Mouse (Mus musculus) Patski (cell line): ENCODE measurements at regions not wholly inside any gene's neighbourhood (a gene's known extent, or its start where the extent isn't known, plus 50 kb on each side); places are given as distances from the start of the nearest gene placed in this dataset.

Experiments
- ATAC-seq: fragments of 100-300 bp; one replicate; pipeline ENCODE4 v1.8.0; 2021
- CTCF ChIA-PET: fragments of 350-600 bp; sonication (Branson Sonifier 250); formaldehyde crosslinking; loops from one replicate; lab custom pipeline; 2022; ENCODE audit warnings: inconsistent platforms; lab: Charles Lee
- POLR2A ChIA-PET: fragments of 350-600 bp; sonication (Branson Sonifier 250); formaldehyde crosslinking; loops from one replicate; lab custom pipeline; 2022; ENCODE audit warnings: antibody characterized with exemption, inconsistent platforms; lab: Charles Lee
- DNase-seq: peaks from one replicate; pipeline ENCODE4 v3.0.0-alpha.2; 2011; ENCODE audit warnings: low read depth, low spot score
- H3K27me3 ChIP-seq: fragments of 371-371 bp; one replicate; pipeline ENCODE4 v1.5.1; 2021
- CTCF ChIP-seq: fragments of 100-300 bp; IDR thresholded peaks from one replicate; pipeline ENCODE4 v1.5.1; 2021
- in situ Hi-C: fragments of 300-500 bp; cut with MboI; formaldehyde crosslinking; loops from 3 replicates; pipeline ENCODE4 v1.11.1; 2018; ENCODE audit warnings: low pct_unique_long_range_greater_than_20kb, mixed read lengths

- ChIA-PET CTCF (interaction anchor here (0.9 to 1.4 kb wide), 2 partner anchors 12 to 14 kb away, joined by 3 read pairs; no protein-coding TSS in a partner anchor), POLR2A (no interaction called here)
- DNase-seq (no peak), ATAC-seq (no peak)
- H3K27me3 ChIP-seq = peaks cover 20% of the 10 kb centered on the region
- in situ Hi-C loops = no loop called here
- TF ChIP-seq CTCF = no peak
Observed at GRCm38 (mm10) chr3:35027898-35028297, 377.7 kb downstream of the Sox2 start.

GRCm38 (mm10) chr3:35029924-35030323, 379.7 kb downstream of the Sox2 start:
- DNase-seq (no peak), ATAC-seq (no peak)
- H3K27me3 ChIP-seq = peaks cover 24% of the 10 kb centered on the region
- CTCF ChIA-PET = interaction anchor here (0.8 kb wide), 1 partner anchor 69 kb away, joined by 3 read pairs; no protein-coding TSS in a partner anchor
- POLR2A ChIA-PET = interaction anchor here (1.2 kb wide), 1 partner anchor 61 kb away, joined by 4 read pairs; no protein-coding TSS in a partner anchor
- in situ Hi-C loops = no loop called here
- no peak for TF ChIP-seq CTCF

- ATAC-seq = no peak
- in situ Hi-C loops = no loop called here
- CTCF ChIA-PET = no interaction called here
Observed at GRCm38 (mm10) chr3:35033587-35033986, 383.4 kb downstream of the Sox2 start.

GRCm38 (mm10) chr3:35035234-35035633, 385.0 kb downstream of the Sox2 start:
- DNase-seq (no peak), ATAC-seq (no peak)
- ChIA-PET POLR2A (no interaction called here), CTCF (interaction anchor here (1.0 to 2.1 kb wide), 3 partner anchors 9 to 68 kb away, joined by 3 to 7 read pairs (median 3); no protein-coding TSS in a partner anchor)
- TF ChIP-seq CTCF = no peak
- H3K27me3 ChIP-seq = peaks cover 11% of the 10 kb centered on the region
- in situ Hi-C loops = no loop called here

More at GRCm38 (mm10) chr3:35033587-35033986, 383.4 kb downstream of the Sox2 start:
- TF ChIP-seq CTCF = no peak
- H3K27me3 ChIP-seq = peaks cover 24% of the 10 kb centered on the region
- DNase-seq = no peak
- POLR2A ChIA-PET = interaction anchor here (0.6 kb wide), 1 partner anchor 9 kb away, joined by 4 read pairs; no protein-coding TSS in a partner anchor

- ChIA-PET POLR2A (interaction anchor here (0.6 to 0.7 kb wide), 2 partner anchors 98 to 394 kb away, joined by 4 to 5 read pairs; no protein-coding TSS in a partner anchor), CTCF (interaction anchor here (1.0 to 2.6 kb wide), 3 partner anchors 10 to 22 kb away, joined by 3 to 7 read pairs (median 4); no protein-coding TSS in a partner anchor)
- in situ Hi-C loops = no loop called here
- TF ChIP-seq CTCF = no peak
- DNase-seq (no peak), ATAC-seq (peak; percentile 61)
- H3K27me3 ChIP-seq = no peaks in the 10 kb centered on the region
Observed at GRCm38 (mm10) chr3:35043705-35044104, 393.5 kb downstream of the Sox2 start.

GRCm38 (mm10) chr3:35059438-35059837, 409.2 kb downstream of the Sox2 start:
- ChIA-PET CTCF (no interaction called here), POLR2A (no interaction called here)
- TF ChIP-seq CTCF = no peak
- in situ Hi-C loops = no loop called here
- DNase-seq = no peak
- ATAC-seq = no peak
- H3K27me3 ChIP-seq = peaks cover 4% of the 10 kb centered on the region

GRCm38 (mm10) chr3:35060042-35060441, 409.8 kb downstream of the Sox2 start:
- no peak for DNase-seq
- TF ChIP-seq CTCF = no peak
- in situ Hi-C loops = no loop called here
- H3K27me3 ChIP-seq = peaks cover under 1% of the 10 kb centered on the region
- POLR2A ChIA-PET = interaction anchor here (0.7 kb wide), 1 partner anchor 43 kb away, joined by 3 read pairs; no protein-coding TSS in a partner anchor
- no peak for ATAC-seq
- CTCF ChIA-PET = no interaction called here

- ATAC-seq = peak; percentile 99
- ChIA-PET CTCF (no interaction called here), POLR2A (no interaction called here)
- no peaks in the 10 kb centered on the region for H3K27me3 ChIP-seq
- peak; percentile 75 for DNase-seq
- TF ChIP-seq CTCF = no peak
- in situ Hi-C loops = no loop called here
Observed at GRCm38 (mm10) chr3:35066824-35067223, 416.6 kb downstream of the Sox2 start.

- ChIA-PET POLR2A (no interaction called here), CTCF (interaction anchor here (1.8 kb wide), 1 partner anchor 11 kb away, joined by 4 read pairs; no protein-coding TSS in a partner anchor)
- no peaks in the 10 kb centered on the region for H3K27me3 ChIP-seq
- DNase-seq (no peak), ATAC-seq (no peak)
- in situ Hi-C loops = no loop called here
- TF ChIP-seq CTCF = no peak
Observed at GRCm38 (mm10) chr3:35068586-35068985, 418.4 kb downstream of the Sox2 start.

- in situ Hi-C loops = no loop called here
- ATAC-seq (no peak), DNase-seq (no peak)
- ChIA-PET CTCF (interaction anchor here (1.1 to 1.6 kb wide), 5 partner anchors 9 to 22 kb away, joined by 3 to 5 read pairs (median 4); no protein-coding TSS in a partner anchor), POLR2A (no interaction called here)
- H3K27me3 ChIP-seq = no peaks in the 10 kb centered on the region
- no peak for TF ChIP-seq CTCF
Observed at GRCm38 (mm10) chr3:35071046-35071445, 420.8 kb downstream of the Sox2 start.

GRCm38 (mm10) chr3:35079887-35080286, 429.7 kb downstream of the Sox2 start:
- no peak for TF ChIP-seq CTCF
- DNase-seq (no peak), ATAC-seq (no peak)
- CTCF ChIA-PET = interaction anchor here (1.0 to 1.5 kb wide), 4 partner anchors 9 to 427 kb away, joined by 3 to 4 read pairs (median 3); no protein-coding TSS in a partner anchor
- in situ Hi-C loops = loop anchor here (10.0 kb wide), 1 partner anchor 1245 kb away; no protein-coding TSS in a partner anchor
- H3K27me3 ChIP-seq = no peaks in the 10 kb centered on the region
- POLR2A ChIA-PET = no interaction called here
